Mouse (Mus musculus): Measurements from ENCODE around the gene Ehd2.

Ehd2 gene

DNA sequence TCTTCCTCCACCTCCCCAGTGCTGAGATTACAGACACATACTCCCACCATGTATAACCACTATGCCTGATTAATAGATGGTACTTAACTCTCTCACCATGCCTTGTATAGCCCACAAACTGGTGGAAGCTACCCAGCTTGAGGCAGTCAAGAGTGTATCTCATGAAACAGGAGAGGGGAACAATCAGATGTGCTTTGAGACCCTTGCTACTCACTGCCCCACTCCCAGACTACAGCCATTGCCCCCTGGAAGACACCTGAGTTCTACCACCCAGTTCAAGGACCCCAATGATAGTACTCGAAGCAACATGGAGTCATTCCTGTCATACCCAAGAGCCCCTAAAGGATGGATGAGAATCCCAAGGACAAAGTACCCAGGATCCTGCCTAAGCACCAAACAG, 60.8 kb downstream of the Ehd2 start:
- DNase-seq: no peak

DNA sequence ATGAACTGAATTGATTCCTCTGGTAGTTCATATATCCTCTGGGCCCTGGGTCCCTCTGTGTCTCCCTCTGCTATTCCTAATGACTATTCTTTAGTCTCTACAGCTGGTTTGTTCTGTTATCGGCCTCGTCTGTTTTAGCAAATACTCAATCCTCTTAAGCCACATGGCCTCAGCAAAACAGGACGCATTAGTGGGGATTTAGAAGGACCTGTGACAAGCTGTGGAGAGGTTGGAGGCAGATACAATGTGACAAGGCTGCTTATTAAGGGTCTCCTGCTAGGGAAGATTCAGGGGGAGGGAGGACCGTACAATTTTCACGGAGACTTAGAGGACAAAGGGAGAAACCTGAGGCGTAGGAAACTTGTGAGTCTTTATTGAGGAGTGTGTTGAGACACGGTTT, 61.5 kb downstream of the Ehd2 start:
- DNase-seq: no peak

GRCm38 (mm10) chr7:15901366-15902048, 65.9 kb downstream of the Ehd2 start:
- no peak for DNase-seq
